Mouse (Mus musculus): ENCODE measurements at regions not wholly inside any gene's neighbourhood (a gene's known extent, or its start where the extent isn't known, plus 50 kb on each side); places are given as distances from the start of the nearest gene placed in this dataset.

GRCm38 (mm10) chr1:146356964-146357363, 137.6 kb upstream of the Brinp3 start:
- TF ChIP-seq CTCF (conservative IDR thresholded peaks at IDR 0.05; ENCODE audit: low read length) (no peak), NANOG (IDR thresholded peaks at IDR 0.05; ENCODE audit: borderline replicate concordance, low read length) (no peak)

All from E14TG2a.4 (cell line).